Mouse (Mus musculus) stomach, postnatal 0 days (tissue): ENCODE results near the gene Ptpn11. TPM values are rescaled to one million over a fixed set of nuclear protein-coding genes. Genes with fewer than 3 reads are reported as not detected.
A peak's percentile ranks its signal among the peaks of the same experiment; 100 is the strongest.

Source experiments
- ATAC-seq: fragments of 200-750 bp; cut with Nextera tagmentation; 2 replicates; pipeline ENCODE4 v1.8.0; 2017; ENCODE audit not compliant: low FRiP score, low TSS enrichment
- DNase-seq: peaks from one replicate; pipeline ENCODE4 v3.0.0-alpha.2; 2016; ENCODE audit warnings: low spot score
- H3K27ac ChIP-seq: fragments of 300-500 bp; sonication (generic); replicated peaks from 2 replicates; pipeline ENCODE4 v1.5.1; 2014; ENCODE audit warnings: mild to moderate bottlenecking, control low read depth
- H3K27me3 ChIP-seq: fragments of 300-500 bp; sonication (generic); 2 replicates; pipeline ENCODE4 v1.6.1; 2014; ENCODE audit warnings: low read length; ENCODE audit not compliant: control insufficient read depth, insufficient read depth
- H3K36me3 ChIP-seq: fragments of 300-500 bp; sonication (generic); 2 replicates; pipeline ENCODE4 v1.6.1; 2014; ENCODE audit warnings: low read length, mixed read lengths; ENCODE audit not compliant: control insufficient read depth, insufficient read depth
- H3K4me1 ChIP-seq: fragments of 300-500 bp; sonication (generic); replicated peaks from 2 replicates; pipeline ENCODE4 v1.6.1; 2014; ENCODE audit warnings: antibody characterized with exemption; ENCODE audit not compliant: control insufficient read depth, insufficient read depth
- H3K4me2 ChIP-seq: fragments of 300-500 bp; sonication (generic); replicated peaks from 2 replicates; pipeline ENCODE4 v1.6.1; 2014; ENCODE audit warnings: low read depth, mild to moderate bottlenecking, control low read depth, moderate library complexity
- H3K4me3 ChIP-seq: fragments of 300-500 bp; sonication (generic); 2 replicates; pipeline ENCODE4 v1.5.1; 2014; ENCODE audit warnings: low read depth, low read length, control low read depth
- H3K9ac ChIP-seq: fragments of 300-500 bp; sonication (generic); 2 replicates; pipeline ENCODE4 v1.6.1; 2014; ENCODE audit warnings: mild to moderate bottlenecking, low read length, control low read depth, mixed read lengths
- H3K9me3 ChIP-seq: fragments of 300-500 bp; sonication (generic); 2 replicates; pipeline ENCODE4 v1.6.1; 2016; ENCODE audit warnings: low read length; ENCODE audit not compliant: control insufficient read depth
- CTCF ChIP-seq: IDR thresholded peaks from 2 replicates; pipeline ENCODE4 v1.5.1; 2016; ENCODE audit warnings: antibody characterized with exemption, low read depth, mild to moderate bottlenecking, moderate library complexity
- EP300 ChIP-seq: optimal IDR thresholded peaks from 2 replicates; pipeline ENCODE3; 2016; ENCODE audit warnings: antibody characterized with exemption
- WGBS: fragments of 180-500 bp; shearing (Covaris S2); extraction: QIAGEN DNeasy Blood & Tissue Kit; methylation state at CpG from one replicate; pipeline ENCODE4 v1.1.7; 2014; 5-methylcytosine and 5-hydroxymethylcytosine counted together
- polyA plus RNA-seq: library from polyadenylated mRNA; unstranded; fragments of >200 nt; fragmentation: Nextera tagmentation; extraction: Ambion mirVana; gene quantifications from 2 replicates; pipeline ENCODE4 v1.2.1, GENCODE M21; 2015

Gene Ptpn11
- polyA plus RNA-seq, 1 experiment from 2014 or later: 15.0 TPM

DNA sequence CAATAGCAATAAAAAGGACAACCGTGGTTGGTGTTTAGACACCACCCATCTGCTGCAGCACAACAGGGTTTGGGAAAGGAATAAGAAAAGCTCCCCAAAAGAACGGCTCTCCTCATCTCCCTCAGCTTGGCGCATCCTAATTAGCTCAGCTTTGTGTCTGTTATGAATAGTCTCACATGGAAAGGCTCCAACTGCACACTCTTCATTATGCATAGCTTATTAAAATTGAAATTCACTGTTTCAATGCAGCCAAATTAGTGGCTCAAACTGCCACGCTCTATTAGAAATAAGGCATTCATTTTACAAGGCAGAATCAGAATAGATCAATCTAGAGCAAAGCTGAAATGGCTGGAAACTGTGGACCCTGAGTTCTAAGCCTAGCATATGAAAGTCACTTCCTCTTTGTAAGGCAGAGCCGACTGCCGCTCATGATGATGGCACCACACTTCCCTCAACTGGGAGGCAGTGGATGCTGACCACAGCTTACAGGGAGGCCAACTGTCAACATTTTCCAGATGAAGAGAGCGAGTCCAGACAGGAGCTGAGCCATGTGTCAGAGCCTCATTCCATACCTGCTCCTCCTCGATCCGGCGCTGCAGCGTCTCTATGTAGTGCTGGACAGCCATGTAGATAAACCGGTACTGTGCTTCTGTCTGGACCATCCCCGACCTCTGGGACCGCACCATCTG, 48.6 kb downstream of the Ptpn11 start:
- Histone ChIP-seq H3K9ac (no peak overlapping the region), H3K27me3 (no peaks in the 10 kb centered on the region), H3K4me2 (no peak overlapping the region), H3K9me3 (no peaks in the 10 kb centered on the region), H3K4me1 (no peaks in the 10 kb centered on the region), H3K27ac (no peak overlapping the region), H3K4me3 (no peak overlapping the region), H3K36me3 (peaks cover 20% of the 10 kb centered on the region)
- ATAC-seq (no peak), DNase-seq (no peak)
- TF ChIP-seq CTCF (no peak), EP300 (no peak)
- WGBS: 91% methylated on average over 14 of the region's 14 CpGs

DNA sequence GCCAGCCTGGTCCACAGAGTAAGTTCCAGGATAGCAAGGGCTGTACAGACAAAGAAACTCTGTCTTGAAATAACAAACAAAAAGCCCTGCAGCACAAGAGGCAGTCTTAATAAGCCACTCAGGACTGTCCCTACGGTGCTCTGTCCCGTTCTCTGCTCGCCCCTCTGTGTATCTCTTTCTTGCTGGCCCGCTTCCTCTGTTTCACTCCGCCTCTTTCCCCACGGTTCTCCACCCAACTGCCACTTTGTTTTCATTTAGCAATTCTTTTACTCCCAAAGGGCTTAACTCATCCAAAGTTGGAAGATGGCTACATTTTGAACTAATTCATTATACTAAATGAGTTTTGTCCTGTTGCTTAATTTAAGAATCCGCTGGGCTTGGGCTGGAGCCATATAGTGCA, 50.9 kb downstream of the Ptpn11 start:
- H3K9ac ChIP-seq: no peak overlapping the region
- no peaks in the 10 kb centered on the region for H3K9me3 ChIP-seq
- H3K36me3 ChIP-seq: peaks cover 29% of the 10 kb centered on the region
- 60% methylated on average over 7 of the region's 7 CpGs for WGBS
- no peak overlapping the region for H3K4me2 ChIP-seq
- H3K27me3 ChIP-seq: no peaks in the 10 kb centered on the region
- TF ChIP-seq EP300 (no peak), CTCF (no peak)
- DNase-seq: no peak
- H3K4me1 ChIP-seq: no peaks in the 10 kb centered on the region
- H3K27ac ChIP-seq: no peak overlapping the region
- no peak for ATAC-seq
- no peak overlapping the region for H3K4me3 ChIP-seq

DNA sequence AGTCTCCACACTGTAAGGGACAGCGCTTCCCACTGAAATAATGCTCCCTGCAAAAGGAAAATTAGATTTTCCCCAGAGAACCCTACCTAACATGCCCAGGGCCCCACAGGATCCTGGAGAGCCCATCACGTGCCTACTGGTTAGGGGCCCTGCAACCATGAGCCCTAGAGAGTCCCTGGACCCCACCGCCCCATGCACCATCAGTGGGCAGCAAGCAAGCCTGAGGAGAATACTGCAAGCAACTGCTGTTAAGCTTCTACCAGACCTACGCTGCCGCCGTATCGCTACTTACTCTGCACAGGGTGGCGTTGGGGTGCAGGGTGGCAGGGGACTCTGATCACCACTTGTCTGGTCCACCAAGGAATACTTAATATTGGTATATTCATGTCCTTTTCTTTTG, 54.1 kb downstream of the Ptpn11 start:
- Histone ChIP-seq H3K4me3 (no peak overlapping the region), H3K9me3 (no peaks in the 10 kb centered on the region), H3K4me2 (no peak overlapping the region), H3K9ac (no peak overlapping the region), H3K27ac (no peak overlapping the region), H3K27me3 (no peaks in the 10 kb centered on the region), H3K4me1 (no peaks in the 10 kb centered on the region), H3K36me3 (peaks cover 38% of the 10 kb centered on the region)
- 92% methylated on average over 8 of the region's 8 CpGs for WGBS
- DNase-seq: no peak
- no peak for ATAC-seq
- TF ChIP-seq CTCF: no peak
- TF ChIP-seq EP300: no peak

DNA sequence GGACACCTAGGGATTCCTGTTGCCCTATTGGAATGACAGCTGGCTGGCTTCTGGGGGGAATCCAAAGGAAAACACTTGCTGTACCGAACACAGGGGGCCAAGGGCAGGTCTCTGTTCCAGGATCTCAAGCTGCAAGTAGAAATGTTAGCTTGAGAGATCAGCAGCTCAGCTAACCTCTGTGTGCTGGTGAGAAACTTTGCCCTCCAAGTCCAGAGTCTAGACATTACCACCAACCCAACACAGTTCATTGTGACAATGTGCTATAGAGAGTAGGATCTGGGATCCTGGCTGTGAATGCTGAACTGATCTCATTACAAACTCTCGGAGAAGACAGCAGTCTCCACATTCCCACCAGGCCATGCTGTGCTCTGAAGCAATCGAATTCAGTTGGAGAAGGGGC, 59.4 kb downstream of the Ptpn11 start:
- no peak for ATAC-seq
- H3K4me3 ChIP-seq: no peak overlapping the region
- no peak overlapping the region for H3K27ac ChIP-seq
- 92% methylated on average over 3 of the region's 3 CpGs for WGBS
- H3K9me3 ChIP-seq: no peaks in the 10 kb centered on the region
- TF ChIP-seq CTCF: no peak
- no peak for TF ChIP-seq EP300
- H3K4me1 ChIP-seq: no peaks in the 10 kb centered on the region
- H3K4me2 ChIP-seq: no peak overlapping the region
- DNase-seq: no peak
- no peak overlapping the region for H3K9ac ChIP-seq
- H3K27me3 ChIP-seq: no peaks in the 10 kb centered on the region
- H3K36me3 ChIP-seq: peaks cover 29% of the 10 kb centered on the region

DNA sequence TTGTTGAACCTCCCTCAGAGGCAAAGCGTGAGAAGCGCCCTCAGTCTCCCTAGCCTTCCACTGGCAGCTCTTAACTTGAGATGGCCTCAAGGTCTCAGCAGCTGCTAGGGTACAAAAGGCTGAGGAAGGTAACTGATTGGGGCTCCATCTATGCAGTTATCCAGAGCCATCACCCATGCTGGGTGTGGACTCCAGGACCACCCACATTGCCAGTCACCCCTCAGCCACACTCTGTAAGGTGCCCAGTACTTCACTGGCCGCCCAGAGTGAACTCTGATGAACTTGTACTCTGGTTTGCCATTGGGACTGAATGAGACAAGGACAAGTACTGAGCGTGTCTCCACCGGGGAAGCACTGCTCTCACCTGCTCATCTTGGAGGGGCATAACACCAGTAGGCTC, 61.9 kb downstream of the Ptpn11 start:
- WGBS: 90% methylated on average over 5 of the region's 5 CpGs

DNA sequence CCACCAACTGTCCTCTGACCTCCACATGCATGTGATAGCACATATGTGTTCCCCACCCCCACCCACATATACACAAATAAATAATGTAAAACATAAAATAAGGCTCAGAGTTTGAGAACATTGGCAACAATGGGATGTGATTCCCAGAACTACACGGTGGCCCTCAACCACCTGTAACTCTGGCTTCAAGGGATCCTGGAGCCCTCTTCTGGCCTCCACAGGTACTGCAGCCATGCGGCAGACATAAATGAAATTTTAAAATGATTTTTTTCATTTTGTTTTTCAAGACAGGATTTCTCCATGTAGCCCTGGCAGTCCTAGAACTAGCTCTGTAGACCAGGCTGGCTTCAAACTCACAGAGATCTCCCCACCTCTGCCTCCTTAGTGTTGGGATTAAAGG, 65.1 kb downstream of the Ptpn11 start:
- WGBS: 77% methylated on average over 2 of the region's 2 CpGs
- H3K4me2 ChIP-seq: no peak overlapping the region
- no peak for ATAC-seq
- no peaks in the 10 kb centered on the region for H3K27me3 ChIP-seq
- DNase-seq: no peak
- no peak overlapping the region for H3K4me3 ChIP-seq
- H3K9ac ChIP-seq: no peak overlapping the region
- no peaks in the 10 kb centered on the region for H3K4me1 ChIP-seq
- TF ChIP-seq CTCF: peak; percentile 62
- no peak for TF ChIP-seq EP300
- no peaks in the 10 kb centered on the region for H3K9me3 ChIP-seq
- no peaks in the 10 kb centered on the region for H3K36me3 ChIP-seq
- no peak overlapping the region for H3K27ac ChIP-seq

More for the DNA sequence above, 61.9 kb downstream of the Ptpn11 start:
- no peak overlapping the region for H3K4me2 ChIP-seq
- no peaks in the 10 kb centered on the region for H3K9me3 ChIP-seq
- no peak overlapping the region for H3K9ac ChIP-seq
- no peak overlapping the region for H3K27ac ChIP-seq
- no peak for TF ChIP-seq CTCF
- TF ChIP-seq EP300: no peak
- no peaks in the 10 kb centered on the region for H3K27me3 ChIP-seq
- H3K4me1 ChIP-seq: no peaks in the 10 kb centered on the region
- DNase-seq (no peak), ATAC-seq (peak; percentile 56; the same call in 1 of the 2 replicates)
- no peak overlapping the region for H3K4me3 ChIP-seq
- peaks cover 15% of the 10 kb centered on the region for H3K36me3 ChIP-seq
